Mouse (Mus musculus) liver, embryonic 14.5 days (tissue): ENCODE data around the gene Zfp819.

Experiments used
- CTCF ChIP-seq: IDR thresholded peaks from 2 replicates; pipeline ENCODE4 v1.5.1; 2016; ENCODE audit warnings: antibody characterized with exemption, low read depth, control low read depth
- EP300 ChIP-seq: IDR thresholded peaks from 2 replicates; pipeline ENCODE4 v1.6.1; 2016; ENCODE audit warnings: antibody characterized with exemption, low read depth

GRCm38 (mm10) chr7:43660002-43660401 is 53.0 kb downstream of the Zfp819 start, which contains the start of gene Siglece:
- TF ChIP-seq CTCF (no peak), EP300 (no peak)
